Mouse (Mus musculus) lung, adult 2 months (tissue): Measurements from ENCODE around the gene Prss8.

Source experiments
- CTCF ChIP-seq: fragments of 200-500 bp; IDR thresholded peaks from 2 replicates; pipeline ENCODE4 v1.5.1; 2011; ENCODE audit warnings: mild to moderate bottlenecking, low read length, control low read depth; ENCODE audit not compliant: insufficient read depth
- POLR2A ChIP-seq: fragments of 200-500 bp; IDR thresholded peaks from 2 replicates; pipeline ENCODE4 v1.6.1; 2011; ENCODE audit warnings: low read depth, mild to moderate bottlenecking, control low read depth, low read length, borderline replicate concordance; ENCODE audit errors: extremely low read depth

- TF ChIP-seq CTCF (no peak), POLR2A (no peak)
These were observed 49.5 kb downstream of the Prss8 start for GRCm38 (mm10) chr7:127880431-127880830.
